Mouse (Mus musculus): ENCODE results near the gene Repin1. TPM values are rescaled to one million over a fixed set of nuclear protein-coding genes. Genes with fewer than 3 reads are reported as not detected.

The Repin1 gene
- total and polyA plus RNA-seq, 3 experiments = not detected

DNA sequence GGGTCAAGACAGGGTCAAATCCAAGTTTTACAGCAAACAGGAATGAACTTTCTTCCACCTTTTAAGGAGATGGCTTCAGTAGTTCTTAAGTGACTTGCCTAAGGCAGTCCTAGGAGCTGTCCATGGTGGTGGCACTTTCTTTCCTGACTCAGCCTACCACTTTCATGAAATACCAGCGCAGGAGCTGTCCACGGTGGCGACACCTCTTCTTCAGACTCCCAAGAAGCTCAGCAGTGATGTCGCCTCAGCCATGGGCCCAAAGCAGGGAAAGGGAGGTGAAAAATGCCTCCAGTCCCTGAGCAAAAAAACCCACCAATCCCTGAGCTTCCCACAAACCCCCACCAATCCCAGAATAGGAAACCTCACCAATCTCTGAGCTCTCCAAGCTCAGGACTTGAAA lies 40.8 kb upstream of the Repin1 start:
- peak; percentile 58 for DNase-seq (ENCODE audit: low read depth, low spot score)
- no peaks in the 10 kb centered on the region for H3K9me3 ChIP-seq (replicated peaks; ENCODE audit: insufficient read depth, low read length)
- H3K27ac ChIP-seq (ENCODE audit: control insufficient read depth, low read depth, low read length) = no peak overlapping the region
- H3K4me3 ChIP-seq (ENCODE audit: control insufficient read depth in 1 of 2, insufficient read depth in 1 of 2, low read depth in 2 of 2, low read length in 2 of 2) = no peak overlapping the region
- no peaks in the 10 kb centered on the region for H3K27me3 ChIP-seq (ENCODE audit: control insufficient read depth in 1 of 2, insufficient read depth in 2 of 2, low read length in 2 of 2)
- no peaks in the 10 kb centered on the region for H3K4me1 ChIP-seq (ENCODE audit: control insufficient read depth in 1 of 2, insufficient read depth in 2 of 2, low read length in 2 of 2)
- no peak for TF ChIP-seq TAL1 (IDR thresholded peaks at IDR 0.05; ENCODE audit: low read length)
- TF ChIP-seq E2F4 (IDR thresholded peaks at IDR 0.05; ENCODE audit: borderline replicate concordance, low read depth, low read length) = no peak
- TF ChIP-seq BHLHE40 (IDR thresholded peaks at IDR 0.05; ENCODE audit: borderline replicate concordance, low read depth, low read length) = no peak
- TF ChIP-seq MYC (IDR thresholded peaks at IDR 0.05; ENCODE audit: low read depth, low read length) = no peak
- TF ChIP-seq TCF12 (IDR thresholded peaks at IDR 0.05; ENCODE audit: low read depth, low read length) = no peak
- no peak for TF ChIP-seq ZNF384 (IDR thresholded peaks at IDR 0.05; ENCODE audit: low read depth, low read length)
- TF ChIP-seq POLR2AphosphoS5 (IDR thresholded peaks at IDR 0.05; ENCODE audit: borderline replicate concordance, low read depth, low read length) = no peak
- no peak for TF ChIP-seq EP300 (IDR thresholded peaks at IDR 0.05; ENCODE audit: low read depth in 1 of 2, low read length in 2 of 2)
- no peak for TF ChIP-seq GATA1 (IDR thresholded peaks at IDR 0.05; ENCODE audit: low read depth, low read length)
- TF ChIP-seq ZMIZ1 (IDR thresholded peaks at IDR 0.05; ENCODE audit: low read depth, low read length) = no peak
- TF ChIP-seq POLR2AphosphoS2 (IDR thresholded peaks at IDR 0.05; ENCODE audit: low read length) = no peak
- TF ChIP-seq USF1 (IDR thresholded peaks at IDR 0.05; ENCODE audit: low read depth, low read length) = no peak
- TF ChIP-seq CHD2 (IDR thresholded peaks at IDR 0.05; ENCODE audit: low read length) = no peak
- no peak for TF ChIP-seq ELF1 (IDR thresholded peaks at IDR 0.05; ENCODE audit: low read depth, low read length)
- TF ChIP-seq RAD21 (IDR thresholded peaks at IDR 0.05; ENCODE audit: low read depth, low read length) = no peak
- no peak for TF ChIP-seq TBP (IDR thresholded peaks at IDR 0.05; ENCODE audit: low read depth, low read length)
- no peak for TF ChIP-seq SMC3 (IDR thresholded peaks at IDR 0.05; ENCODE audit: low read depth, low read length)
- TF ChIP-seq RCOR1 (IDR thresholded peaks at IDR 0.05; ENCODE audit: low read depth, low read length) = no peak
- no peak for TF ChIP-seq ETS1 (IDR thresholded peaks at IDR 0.05; ENCODE audit: low read depth, low read length)
- H3K9ac ChIP-seq (ENCODE audit: control insufficient read depth, low read depth, low read length, poor library complexity, severe bottlenecking) = no peak overlapping the region
- no peaks in the 10 kb centered on the region for H3K79me2 ChIP-seq (ENCODE audit: control insufficient read depth, insufficient read depth, low read length, poor library complexity)
- H3K36me3 ChIP-seq (ENCODE audit: control insufficient read depth in 1 of 2, insufficient read depth in 2 of 2, low read length in 2 of 2) = no peaks in the 10 kb centered on the region

DNA sequence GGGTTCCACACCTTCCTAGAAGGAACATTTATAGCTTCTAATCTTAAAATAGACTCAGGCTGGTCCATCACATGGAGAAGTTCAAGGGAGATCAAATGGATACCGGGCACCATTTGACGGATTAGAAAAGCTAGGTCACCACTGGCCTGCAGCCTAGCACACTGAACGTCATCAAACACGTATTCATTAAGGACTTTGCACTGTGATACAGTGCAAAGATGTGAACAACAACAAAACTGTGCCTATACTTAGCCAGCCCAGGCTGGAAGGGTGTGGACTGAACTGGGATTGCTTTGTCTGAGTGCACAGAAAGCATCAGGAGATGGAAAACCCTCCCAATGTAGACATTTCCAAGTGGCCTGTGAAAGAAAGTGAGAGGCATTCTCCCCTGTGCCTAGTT lies 39.9 kb upstream of the Repin1 start:
- no peaks in the 10 kb centered on the region for H3K27me3 ChIP-seq (ENCODE audit: control insufficient read depth in 1 of 2, insufficient read depth in 2 of 2, low read length in 2 of 2)
- no peaks in the 10 kb centered on the region for H3K36me3 ChIP-seq (ENCODE audit: control insufficient read depth in 1 of 2, insufficient read depth in 2 of 2, low read length in 2 of 2)
- no peak overlapping the region for H3K4me3 ChIP-seq (ENCODE audit: control insufficient read depth in 1 of 2, insufficient read depth in 1 of 2, low read depth in 2 of 2, low read length in 2 of 2)
- H3K4me1 ChIP-seq (ENCODE audit: control insufficient read depth in 1 of 2, insufficient read depth in 2 of 2, low read length in 2 of 2) = no peaks in the 10 kb centered on the region
- no peak for DNase-seq (ENCODE audit: low read depth, low spot score)
- H3K9me3 ChIP-seq (replicated peaks; ENCODE audit: insufficient read depth, low read length) = no peaks in the 10 kb centered on the region
- no peaks in the 10 kb centered on the region for H3K79me2 ChIP-seq (ENCODE audit: control insufficient read depth, insufficient read depth, low read length, poor library complexity)
- TF ChIP-seq EP300 (IDR thresholded peaks at IDR 0.05; ENCODE audit: low read depth in 1 of 2, low read length in 2 of 2) = no peak
- TF ChIP-seq RAD21 (IDR thresholded peaks at IDR 0.05; ENCODE audit: low read depth, low read length) = no peak
- no peak for TF ChIP-seq MYC (IDR thresholded peaks at IDR 0.05; ENCODE audit: low read depth, low read length)
- no peak for TF ChIP-seq MAX (IDR thresholded peaks at IDR 0.05; ENCODE audit: low read length)
- TF ChIP-seq POLR2A (IDR thresholded peaks at IDR 0.05; ENCODE audit: control insufficient read depth in 1 of 2, insufficient read depth in 1 of 2, low read depth in 1 of 2, low read length in 2 of 2, poor library complexity in 1 of 2) = no peak
- no peak for TF ChIP-seq USF2 (IDR thresholded peaks at IDR 0.05; ENCODE audit: borderline replicate concordance in 1 of 2, insufficient read depth in 1 of 2, low read depth in 1 of 2, low read length in 2 of 2)
- no peak for TF ChIP-seq POLR2AphosphoS2 (IDR thresholded peaks at IDR 0.05; ENCODE audit: low read length)
- no peak for TF ChIP-seq GABPA (IDR thresholded peaks at IDR 0.05; ENCODE audit: low read depth, low read length)
- no peak for TF ChIP-seq ELF1 (IDR thresholded peaks at IDR 0.05; ENCODE audit: low read depth, low read length)
- TF ChIP-seq MAZ (IDR thresholded peaks at IDR 0.05; ENCODE audit: low read depth, low read length) = no peak
- TF ChIP-seq MXI1 (IDR thresholded peaks at IDR 0.05; ENCODE audit: low read depth, low read length) = no peak
- TF ChIP-seq NELFE (IDR thresholded peaks at IDR 0.05; ENCODE audit: low read depth, low read length) = no peak
- TF ChIP-seq E2F4 (IDR thresholded peaks at IDR 0.05; ENCODE audit: borderline replicate concordance, low read depth, low read length) = no peak
- TF ChIP-seq CHD1 (IDR thresholded peaks at IDR 0.05; ENCODE audit: low read depth, low read length) = no peak
- TF ChIP-seq JUND (IDR thresholded peaks at IDR 0.05; ENCODE audit: low read depth, low read length) = no peak
- TF ChIP-seq TAL1 (IDR thresholded peaks at IDR 0.05; ENCODE audit: low read length) = no peak
- TF ChIP-seq NRF1 (IDR thresholded peaks at IDR 0.05; ENCODE audit: insufficient read depth, low read depth, low read length, poor library complexity, severe bottlenecking) = no peak
- H3K9ac ChIP-seq (ENCODE audit: control insufficient read depth, low read depth, low read length, poor library complexity, severe bottlenecking) = no peak overlapping the region
- no peak overlapping the region for H3K27ac ChIP-seq (ENCODE audit: control insufficient read depth, low read depth, low read length)
